Mouse (Mus musculus): ENCODE results near the gene Iqcf1. TPM values are rescaled to one million over a fixed set of nuclear protein-coding genes. Genes with fewer than 3 reads are reported as not detected.

The Iqcf1 gene
- polyA plus RNA-seq, 1 experiment: not detected

DNA sequence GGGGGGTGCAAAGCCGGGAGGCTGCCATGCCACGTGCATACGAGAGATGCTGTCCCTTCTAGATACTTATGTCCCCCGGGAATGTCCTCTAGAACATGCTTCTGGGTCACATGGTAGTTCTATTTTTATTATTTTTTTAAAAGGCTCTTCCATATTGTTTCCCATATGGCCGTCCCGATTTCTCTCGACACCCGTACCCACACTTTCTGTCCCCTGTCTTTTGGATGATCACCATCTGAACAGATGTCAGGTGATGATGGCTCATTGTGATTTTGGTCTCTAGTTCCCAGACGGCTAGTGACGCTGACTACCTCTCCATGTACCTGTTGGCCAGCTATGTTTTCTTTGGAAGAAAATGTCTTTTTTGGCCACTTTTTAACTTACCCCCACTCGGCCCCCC, 35.2 kb downstream of the Iqcf1 start:
- Histone ChIP-seq H3K27ac (ENCODE audit: insufficient read depth, low read length) (no peak overlapping the region), H3K4me1 (ENCODE audit: control insufficient read depth, insufficient read depth, low read length) (no peaks in the 10 kb centered on the region), H3K4me3 (ENCODE audit: insufficient read depth, low read length) (no peak overlapping the region)
- TF ChIP-seq CTCF (IDR thresholded peaks at IDR 0.05; ENCODE audit: extremely low read depth, insufficient read depth, low read length) (no peak), POLR2A (IDR thresholded peaks at IDR 0.05; ENCODE audit: extremely low read depth, insufficient read depth, low read length) (no peak)

Other genes with a start within 250 kb of the Iqcf1 start
- gene Poc1a, start 218.9 kb upstream of the Iqcf1 start, polyA plus RNA-seq (2012; rRNA removed): 32.6 and 34.8 TPM in 2 replicates
- gene Dusp7, start 131.3 kb upstream of the Iqcf1 start, polyA plus RNA-seq (2012; rRNA removed): 128 and 130 TPM in 2 replicates
- gene Rpl29, start 70.5 kb upstream of the Iqcf1 start, polyA plus RNA-seq (2012; rRNA removed): 666 and 719 TPM in 2 replicates
- gene Acy1, start 61.6 kb upstream of the Iqcf1 start, polyA plus RNA-seq (2012; rRNA removed): 10.7 and 12.1 TPM in 2 replicates
- gene Abhd14b, start 52.5 kb upstream of the Iqcf1 start, polyA plus RNA-seq (2012; rRNA removed): 37.9 and 42.8 TPM in 2 replicates
- 88.0 and 94.9 TPM in 2 replicates for gene Abhd14a, start 52.3 kb upstream of the Iqcf1 start, polyA plus RNA-seq (2012; rRNA removed)
- gene Pcbp4, start 46.7 kb upstream of the Iqcf1 start, polyA plus RNA-seq (2012; rRNA removed): 304 and 306 TPM in 2 replicates
- 18.7 and 19.0 TPM in 2 replicates for gene Gpr62, start 34.0 kb upstream of the Iqcf1 start, polyA plus RNA-seq (2012; rRNA removed)
- 46.3 and 47.6 TPM in 2 replicates for gene Rrp9, start 24.0 kb upstream of the Iqcf1 start, polyA plus RNA-seq (2012; rRNA removed)
- gene Parp3, start 23.0 kb upstream of the Iqcf1 start, polyA plus RNA-seq (2012; rRNA removed): 3.7 and 4.6 TPM in 2 replicates
- not detected in 2 replicates for gene Iqcf5, start 14.6 kb downstream of the Iqcf1 start, polyA plus RNA-seq (2012; rRNA removed)
- gene Iqcf3, start 61.7 kb downstream of the Iqcf1 start, polyA plus RNA-seq (2012; rRNA removed): not detected in 2 replicates
- not detected in 2 replicates for gene Iqcf4, start 71.0 kb downstream of the Iqcf1 start, polyA plus RNA-seq (2012; rRNA removed)
- gene Iqcf6, start 126.6 kb downstream of the Iqcf1 start, polyA plus RNA-seq (2012; rRNA removed): not detected in 2 replicates
- 54.7 and 61.4 TPM in 2 replicates for gene Grm2, start 156.1 kb downstream of the Iqcf1 start, polyA plus RNA-seq (2012; rRNA removed)
- 106 and 109 TPM in 2 replicates for gene Tex264, start 186.0 kb downstream of the Iqcf1 start, polyA plus RNA-seq (2012; rRNA removed)